Mouse (Mus musculus) liver, postnatal 0 days (tissue): ENCODE measurements around the gene Cadm2.

Experiments
- CTCF ChIP-seq: sonication (generic); IDR thresholded peaks from 2 replicates; pipeline ENCODE4 v1.5.1; 2016; ENCODE audit warnings: antibody characterized with exemption, low read depth
- EP300 ChIP-seq: IDR thresholded peaks from 2 replicates; pipeline ENCODE4 v1.6.1; 2016; ENCODE audit warnings: antibody characterized with exemption, low read depth, mild to moderate bottlenecking

GRCm38 (mm10) chr16:66706476-66706875, 914.2 kb downstream of the Cadm2 start:
- TF ChIP-seq CTCF (no peak), EP300 (no peak)
